13 mouse cellular contexts compared by ENCODE assay signal in genomic region chr12:116389868-116390267, GRCm38 (mm10).
"Had no signal": no experiment of that assay in that cellular context is flagged by ENCODE, and none has a peak within 500 bp of the region (broad histone marks: within the 10 kb centered on the region; RNA-seq: fewer than 3 reads in every experiment).

No protein-coding gene starts in this region.

- H3K9me3 ChIP-seq: limb, embryonic 10.5 days; liver, embryonic 15.5 days; neural tube, embryonic 15.5 days had no signal

- H3K4me3 ChIP-seq: left cerebral cortex, adult 2 months; limb, embryonic 10.5 days; liver, embryonic 15.5 days; myocyte; neural tube, embryonic 15.5 days had no signal

- H3K4me1 ChIP-seq: limb, embryonic 10.5 days; liver, embryonic 15.5 days; neural tube, embryonic 15.5 days had no signal

- H3K9ac ChIP-seq: liver, embryonic 15.5 days; neural tube, embryonic 15.5 days had no signal

- H3K27ac ChIP-seq: left cerebral cortex, adult 2 months; limb, embryonic 10.5 days; liver, embryonic 15.5 days; neural tube, embryonic 15.5 days; stomach, postnatal 0 days had no signal

- H3K36me3 ChIP-seq: limb, embryonic 10.5 days; liver, embryonic 15.5 days; neural tube, embryonic 15.5 days had no signal

- H3K4me2 ChIP-seq: liver, embryonic 11.5 days; liver, embryonic 15.5 days; neural tube, embryonic 15.5 days had no signal

- ATAC-seq: lung, postnatal 0 days had no signal

- H3K27me3 ChIP-seq: liver, embryonic 15.5 days; neural tube, embryonic 15.5 days had no signal

- DNase-seq: kidney, postnatal 25 days; lung, adult 2 months; lung, postnatal 36 days; midbrain, embryonic 14.5 days; thymus, postnatal 4 days had no signal
